Mouse (Mus musculus) liver, postnatal 0 days (tissue): ENCODE data around the gene Ccdc63. TPM values are rescaled to one million over a fixed set of nuclear protein-coding genes. Genes with fewer than 3 reads are reported as not detected.
A peak's percentile ranks its signal among the peaks of the same experiment; 100 is the strongest.
"Not testable (repeated sequence)": the region's sequence is repeated elsewhere in the genome, so short reads cannot be mapped to it uniquely, and the experiment has no call there.

Experiments
- ATAC-seq: fragments of 200-750 bp; cut with Nextera tagmentation; 2 replicates; pipeline ENCODE4 v1.8.0; 2017; ENCODE audit warnings: mild to moderate bottlenecking, moderate library complexity
- DNase-seq: peaks from one replicate; pipeline ENCODE4 v3.0.0-alpha.2; 2016
- H3K27ac ChIP-seq: fragments of 300-500 bp; sonication (generic); 2 replicates; pipeline ENCODE4 v1.5.1; 2014; ENCODE audit warnings: antibody characterized with exemption, moderate library complexity, mild to moderate bottlenecking, low read depth
- H3K27me3 ChIP-seq: fragments of 300-500 bp; sonication (generic); 2 replicates; pipeline ENCODE4 v1.6.1; 2014; ENCODE audit warnings: low read length, control low read depth, mixed read lengths; ENCODE audit not compliant: insufficient read depth
- H3K36me3 ChIP-seq: fragments of 300-500 bp; sonication (generic); replicated peaks from 2 replicates; pipeline ENCODE4 v1.6.1; 2014; ENCODE audit warnings: mild to moderate bottlenecking, control low read depth, low read length, moderate library complexity, mixed read lengths; ENCODE audit not compliant: insufficient read depth
- H3K4me1 ChIP-seq: fragments of 300-500 bp; sonication (generic); 2 replicates; pipeline ENCODE4 v1.6.1; 2014; ENCODE audit warnings: antibody characterized with exemption, mild to moderate bottlenecking, control low read depth; ENCODE audit not compliant: insufficient read depth
- H3K4me2 ChIP-seq: fragments of 300-500 bp; sonication (generic); 2 replicates; pipeline ENCODE4 v1.6.1; 2014; ENCODE audit warnings: low read depth, mild to moderate bottlenecking, low read length, moderate library complexity, mixed read lengths
- H3K4me3 ChIP-seq: fragments of 300-500 bp; sonication (generic); 2 replicates; pipeline ENCODE4 v1.5.1; 2014; ENCODE audit warnings: low read depth, low read length
- H3K9ac ChIP-seq: fragments of 300-500 bp; sonication (generic); replicated peaks from 2 replicates; pipeline ENCODE4 v1.6.1; 2014; ENCODE audit warnings: mild to moderate bottlenecking, moderate library complexity
- H3K9me3 ChIP-seq: fragments of 300-500 bp; sonication (generic); 2 replicates; pipeline ENCODE4 v1.6.1; 2016; ENCODE audit warnings: mild to moderate bottlenecking, control low read depth, low read length, mixed read lengths
- CTCF ChIP-seq: sonication (generic); IDR thresholded peaks from 2 replicates; pipeline ENCODE4 v1.5.1; 2016; ENCODE audit warnings: antibody characterized with exemption, low read depth
- EP300 ChIP-seq: IDR thresholded peaks from 2 replicates; pipeline ENCODE4 v1.6.1; 2016; ENCODE audit warnings: antibody characterized with exemption, low read depth, mild to moderate bottlenecking
- WGBS: fragments of 180-500 bp; shearing (Covaris S2); extraction: QIAGEN DNeasy Blood & Tissue Kit; methylation state at CpG from one replicate; pipeline ENCODE4 v1.1.7; 2014; ENCODE audit not compliant: insufficient replicate concordance; 5-methylcytosine and 5-hydroxymethylcytosine counted together
- polyA plus RNA-seq: library from polyadenylated mRNA; unstranded; fragments of >200 nt; fragmentation: Nextera tagmentation; extraction: Ambion mirVana; gene quantifications from 2 replicates; pipeline ENCODE4 v1.2.1, GENCODE M21; 2015

The Ccdc63 gene
- 0.13 and 0.18 TPM in 2 replicates for polyA plus RNA-seq

GRCm38 (mm10) chr5:122140723-122141122, at the start of gene Ccdc63:
Gene Ccdc63, minus strand, starts transcription at chr5:122140823.
- no peaks in the 10 kb centered on the region for H3K27me3 ChIP-seq
- H3K4me2 ChIP-seq: no peak within 1 kb of the TSS
- H3K27ac ChIP-seq: no peak within 1 kb of the TSS
- H3K4me3 ChIP-seq: no peak within 1 kb of the TSS
- H3K36me3 ChIP-seq: no peaks in the 10 kb centered on the region
- H3K4me1 ChIP-seq: peaks cover 19% of the 10 kb centered on the region
- ATAC-seq (no peak), DNase-seq (no peak)
- TF ChIP-seq EP300: no peak
- H3K9me3 ChIP-seq: no peaks in the 10 kb centered on the region
- H3K9ac ChIP-seq: no peak within 1 kb of the TSS
- 91% methylated on average over 3 of the region's 3 CpGs for WGBS

GRCm38 (mm10) chr5:122189115-122189514, 48.5 kb upstream of the Ccdc63 start:
- no peaks in the 10 kb centered on the region for H3K9me3 ChIP-seq
- no peak overlapping the region for H3K4me3 ChIP-seq
- no peaks in the 10 kb centered on the region for H3K27me3 ChIP-seq
- WGBS: 22% methylated on average over 3 of the region's 3 CpGs
- H3K36me3 ChIP-seq: no peaks in the 10 kb centered on the region
- no peak overlapping the region for H3K9ac ChIP-seq
- DNase-seq (no peak), ATAC-seq (no peak)
- H3K4me2 ChIP-seq: no peak overlapping the region
- peaks cover 6% of the 10 kb centered on the region for H3K4me1 ChIP-seq
- no peak for TF ChIP-seq CTCF
- no peak for TF ChIP-seq EP300
- H3K27ac ChIP-seq: no peak overlapping the region

GRCm38 (mm10) chr5:122184858-122185257, 44.2 kb upstream of the Ccdc63 start:
- H3K4me2 ChIP-seq, H3K4me3 ChIP-seq, H3K36me3 ChIP-seq, H3K27me3 ChIP-seq, ATAC-seq, H3K9me3 ChIP-seq, H3K4me1 ChIP-seq, DNase-seq, H3K9ac ChIP-seq: not testable (repeated sequence)
- peak overlapping the region; percentile 32; the same call in 1 of the 2 replicates for H3K27ac ChIP-seq
- WGBS: 83% methylated on average over 6 of the region's 6 CpGs

GRCm38 (mm10) chr5:122184283-122184806, 43.7 kb upstream of the Ccdc63 start:
- ATAC-seq (no peak), DNase-seq (no peak)
- H3K27ac ChIP-seq: peak overlapping the region; percentile 32; the same call in 1 of the 2 replicates
- H3K4me2 ChIP-seq: no peak overlapping the region
- H3K4me3 ChIP-seq: no peak overlapping the region
- TF ChIP-seq EP300 (no peak), CTCF (no peak)
- H3K9me3 ChIP-seq: no peaks in the 10 kb centered on the region
- 40% methylated on average over 7 of the region's 7 CpGs for WGBS
- H3K9ac ChIP-seq: no peak overlapping the region
- H3K4me1 ChIP-seq: no peaks in the 10 kb centered on the region
- H3K27me3 ChIP-seq: no peaks in the 10 kb centered on the region
- H3K36me3 ChIP-seq: no peaks in the 10 kb centered on the region

- no peak for ATAC-seq
- Histone ChIP-seq H3K27ac (no peak overlapping the region), H3K36me3 (peaks cover 11% of the 10 kb centered on the region), H3K9me3 (no peaks in the 10 kb centered on the region), H3K9ac (no peak overlapping the region), H3K4me2 (no peak overlapping the region), H3K4me3 (no peak overlapping the region), H3K27me3 (no peaks in the 10 kb centered on the region), H3K4me1 (no peaks in the 10 kb centered on the region)
- no peak for DNase-seq
- WGBS: 26% methylated on average over 6 of the region's 6 CpGs
- TF ChIP-seq EP300: no peak
- no peak for TF ChIP-seq CTCF
These were observed 39.0 kb upstream of the Ccdc63 start for GRCm38 (mm10) chr5:122179665-122180064.

- Histone ChIP-seq H3K4me3 (no peak overlapping the region), H3K36me3 (peaks cover 35% of the 10 kb centered on the region), H3K4me2 (no peak overlapping the region), H3K27me3 (no peaks in the 10 kb centered on the region), H3K9ac (no peak overlapping the region), H3K9me3 (no peaks in the 10 kb centered on the region), H3K4me1 (no peaks in the 10 kb centered on the region), H3K27ac (no peak overlapping the region)
- peak; percentile 79 for ATAC-seq
- TF ChIP-seq EP300: no peak
- peak; percentile 75 for TF ChIP-seq CTCF
- peak; percentile 64 for DNase-seq
- WGBS: 35% methylated on average over 1 of the region's 1 CpGs
These were observed 35.8 kb upstream of the Ccdc63 start for GRCm38 (mm10) chr5:122176398-122176797.

- no peak overlapping the region for H3K9ac ChIP-seq
- no peaks in the 10 kb centered on the region for H3K9me3 ChIP-seq
- no peaks in the 10 kb centered on the region for H3K4me1 ChIP-seq
- no peak overlapping the region for H3K4me2 ChIP-seq
- ATAC-seq (peak; percentile 7; the same call in 1 of the 2 replicates), DNase-seq (no peak)
- no peak overlapping the region for H3K4me3 ChIP-seq
- H3K27me3 ChIP-seq: no peaks in the 10 kb centered on the region
- peaks cover 39% of the 10 kb centered on the region for H3K36me3 ChIP-seq
- no peak for TF ChIP-seq CTCF
- TF ChIP-seq EP300: no peak
- no peak overlapping the region for H3K27ac ChIP-seq
- 78% methylated on average over 7 of the region's 7 CpGs for WGBS
These were observed 35.3 kb upstream of the Ccdc63 start for GRCm38 (mm10) chr5:122175961-122176360.
